Mouse (Mus musculus) left cerebral cortex, postnatal 4 days (tissue): ENCODE measurements around the gene Cd48. TPM values are rescaled to one million over a fixed set of nuclear protein-coding genes. Genes with fewer than 3 reads are reported as not detected.
"Not testable (repeated sequence)": the region's sequence is repeated elsewhere in the genome, so short reads cannot be mapped to it uniquely, and the experiment has no call there.

Source experiments
- DNase-seq: peaks from one replicate; pipeline ENCODE4 v3.0.0-alpha.2; 2022
- intact Hi-C: fragments of 180-260 bp; cut with DNase I; formaldehyde crosslinking; loops from one replicate; pipeline ENCODE4 v1.15.1; 2025
- total RNA-seq, 2 experiments: library from RNA; stranded (reverse); gene quantifications; 2 replicates each; pipeline ENCODE4 v1.2.3; 2021

The Cd48 gene
- under 1 TPM in 1 of 2 experiments, not detected in 1; 0.32 TPM for total RNA-seq

DNA sequence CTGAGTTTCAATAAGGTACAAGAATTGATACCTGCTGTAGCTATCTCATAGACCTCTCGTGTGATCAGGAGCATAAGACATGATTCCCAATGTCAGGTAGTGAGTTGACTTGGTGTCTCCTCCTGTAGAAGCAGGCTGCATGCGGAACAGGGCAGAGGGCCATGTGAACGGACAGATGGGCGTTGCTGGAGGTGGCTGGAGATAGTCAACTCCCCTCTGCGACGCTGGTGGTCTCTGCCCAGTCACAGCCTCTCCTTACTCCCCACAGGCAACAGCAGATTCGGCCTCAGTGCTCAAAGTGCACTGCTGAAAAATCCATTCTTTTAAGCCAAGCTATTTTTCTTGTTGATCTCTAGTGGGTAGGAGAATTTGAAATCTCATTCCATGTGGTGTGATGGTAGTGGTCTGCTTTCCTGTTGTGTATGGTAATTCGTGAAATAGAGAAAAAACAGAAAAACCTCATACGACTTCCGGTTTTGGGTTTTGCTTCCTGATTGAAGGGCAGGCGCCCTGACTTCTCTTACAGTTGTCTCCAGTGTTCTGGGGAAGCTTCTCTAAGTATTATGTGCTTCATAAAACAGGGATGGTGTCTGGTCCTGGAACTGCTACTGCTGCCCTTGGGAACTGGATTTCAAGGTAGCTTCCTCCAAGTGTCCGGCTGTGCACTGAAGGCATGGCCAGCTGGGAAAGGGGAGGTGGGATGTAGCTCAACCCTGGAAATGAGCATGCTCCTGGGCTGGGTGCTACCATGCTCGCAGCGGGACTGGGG, at the start of gene Cd48:
TSS of gene Cd48 (plus strand) at position 479 of the 769 bp plus-strand sequence.
- DNase-seq, result no peak
- intact Hi-C loops, result no loop called here

DNA sequence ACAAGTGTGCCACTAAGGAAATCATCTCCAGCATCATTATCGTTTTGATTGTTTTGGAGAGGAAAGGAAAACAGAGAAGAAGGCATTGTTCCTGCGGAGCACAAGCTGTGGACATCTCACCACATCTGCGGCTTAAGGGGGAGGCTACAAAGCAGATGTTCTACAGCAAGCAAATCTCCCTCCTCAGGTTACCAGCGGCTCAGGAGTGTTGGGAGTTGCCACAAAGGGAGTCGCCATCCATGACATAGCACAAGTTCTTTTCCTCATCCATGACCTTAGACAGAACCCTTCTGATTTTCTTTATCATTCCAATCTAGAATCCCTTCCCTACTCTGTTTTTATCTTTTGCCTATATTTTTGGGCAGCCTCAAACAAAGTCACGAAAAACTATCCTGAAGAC, 46.1 kb upstream of the Cd48 start:
- DNase-seq, result no peak
- intact Hi-C loops, result no loop called here

DNA sequence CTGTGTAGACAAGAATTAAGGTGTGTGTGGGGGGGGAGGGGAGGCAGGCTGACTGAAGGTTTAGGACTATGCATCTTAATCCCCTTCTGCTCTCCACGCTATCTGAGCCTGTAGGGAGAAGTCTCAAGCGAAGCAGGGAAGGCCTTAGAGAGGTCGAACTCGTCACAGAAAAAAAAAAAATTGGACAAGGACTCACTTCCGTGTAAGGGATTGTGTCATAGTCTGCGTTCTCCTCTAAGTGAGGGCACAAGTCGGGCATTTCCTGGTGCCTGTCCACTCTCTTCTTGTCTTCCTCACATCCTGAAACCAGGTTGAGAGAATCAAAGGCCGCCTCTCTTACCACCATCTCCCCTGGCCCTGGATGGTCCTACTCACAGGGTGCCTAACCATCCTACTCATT, 44.7 kb upstream of the Cd48 start:
- DNase-seq, result no peak
- intact Hi-C loops, result no loop called here

DNA sequence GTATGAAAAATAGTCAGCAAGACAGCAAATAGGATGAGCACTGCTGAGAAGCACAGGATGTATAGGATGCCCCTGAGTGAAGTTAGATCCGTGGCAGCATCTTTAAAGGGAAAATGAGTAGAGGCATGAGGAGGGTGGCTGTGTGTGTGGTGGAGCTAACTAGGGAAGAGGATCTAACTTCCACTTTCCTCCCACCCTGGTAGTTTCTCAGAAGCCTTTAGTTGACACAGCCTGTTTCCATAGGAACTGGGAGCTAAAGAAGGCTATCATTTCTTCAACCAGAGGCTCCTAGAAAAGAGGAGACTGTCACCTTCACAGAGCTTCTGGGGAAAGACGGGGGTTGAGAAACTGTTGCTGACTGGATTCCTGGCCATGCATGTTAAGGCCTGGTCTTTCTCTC, 43.1 kb upstream of the Cd48 start:
- intact Hi-C loops, result no loop called here
- no peak for DNase-seq

DNA sequence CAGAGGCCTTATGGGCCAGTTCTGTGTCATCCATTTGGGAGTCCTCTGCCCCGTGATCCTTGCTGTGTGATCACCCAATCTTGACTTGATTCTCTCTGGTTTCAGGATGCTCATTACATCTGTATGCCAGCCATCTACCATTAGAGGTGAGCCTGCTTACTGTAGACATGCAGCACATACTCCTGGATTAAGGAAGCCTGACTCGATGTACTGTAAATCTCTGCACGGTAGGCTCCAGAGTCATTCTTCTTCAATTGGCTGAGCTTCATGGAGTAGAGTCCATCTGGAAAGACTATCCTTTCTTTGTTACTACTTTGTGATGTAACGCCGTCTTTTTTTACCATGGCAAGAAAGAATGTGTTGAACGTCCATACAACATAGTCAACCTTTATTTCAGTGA, 41.0 kb upstream of the Cd48 start:
- intact Hi-C loops, result no loop called here

DNA sequence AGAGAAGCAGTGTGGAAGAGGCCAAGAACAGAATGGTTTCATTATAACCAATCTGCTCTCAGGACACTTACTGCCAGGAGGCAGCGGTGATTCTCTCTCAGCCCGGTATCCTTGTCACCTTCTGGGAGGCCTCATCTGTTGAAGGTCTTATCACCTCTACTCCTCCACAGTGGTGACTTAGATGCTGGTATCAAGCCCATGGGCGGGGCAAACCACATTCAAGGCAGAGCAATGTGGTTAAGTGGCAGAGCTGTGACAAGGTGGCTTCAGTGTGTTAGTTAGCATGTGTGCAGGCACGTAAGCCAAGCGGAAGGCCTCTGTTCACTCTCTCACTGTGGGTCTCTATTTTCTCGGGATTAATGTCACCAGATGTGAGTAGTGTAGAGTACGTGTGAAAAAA, 38.2 kb upstream of the Cd48 start:
- intact Hi-C loops, result no loop called here
- no peak for DNase-seq

More for the DNA sequence above, 41.0 kb upstream of the Cd48 start:
- no peak for DNase-seq

DNA sequence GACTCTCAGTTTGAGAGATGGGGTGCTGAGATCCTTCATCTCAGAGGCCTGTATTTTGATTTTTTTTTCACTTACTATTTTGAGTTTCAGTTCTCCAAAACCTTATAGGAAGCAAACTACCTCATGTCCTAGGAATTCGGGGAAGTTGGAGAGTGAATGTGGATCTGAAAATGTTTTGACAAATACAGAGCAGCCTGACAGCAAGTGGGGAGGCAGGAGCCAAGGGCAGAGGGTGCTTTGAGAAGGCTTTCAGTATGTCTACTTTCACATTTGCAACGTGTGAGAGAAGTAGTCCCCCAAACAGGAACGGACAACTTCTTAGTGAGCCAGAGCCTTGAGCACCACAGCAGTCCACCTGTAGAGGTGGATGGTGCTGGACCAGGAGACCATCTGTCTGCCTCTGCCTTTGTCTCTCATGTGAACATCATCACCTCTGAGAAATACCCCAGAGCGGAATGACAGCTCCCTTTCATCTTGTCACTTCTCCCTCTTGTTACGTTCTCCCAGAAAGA, 35.3 kb upstream of the Cd48 start:
- intact Hi-C loops, result no loop called here

DNA sequence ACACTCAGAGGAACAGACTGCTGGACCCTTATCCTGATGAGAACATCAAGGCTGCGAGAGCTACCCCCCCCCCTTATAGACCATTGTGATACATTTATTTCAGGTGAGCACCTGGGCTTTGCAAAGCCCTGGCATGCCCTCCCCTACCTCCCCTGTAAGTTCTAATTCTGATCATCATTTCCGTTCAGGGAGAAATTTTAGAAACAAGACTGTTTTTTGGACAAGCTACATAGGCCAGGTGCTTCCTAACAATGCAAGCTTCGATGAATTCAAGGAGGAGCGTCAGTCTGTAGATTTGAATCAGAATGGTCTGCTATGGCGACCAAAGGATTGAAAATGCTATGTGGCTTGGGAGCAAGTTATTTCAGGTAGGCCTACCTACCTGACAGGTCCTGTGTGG, 34.1 kb upstream of the Cd48 start:
- intact Hi-C loops, result no loop called here
- no peak for DNase-seq

More for the DNA sequence above, 35.3 kb upstream of the Cd48 start:
- DNase-seq, result no peak

DNA sequence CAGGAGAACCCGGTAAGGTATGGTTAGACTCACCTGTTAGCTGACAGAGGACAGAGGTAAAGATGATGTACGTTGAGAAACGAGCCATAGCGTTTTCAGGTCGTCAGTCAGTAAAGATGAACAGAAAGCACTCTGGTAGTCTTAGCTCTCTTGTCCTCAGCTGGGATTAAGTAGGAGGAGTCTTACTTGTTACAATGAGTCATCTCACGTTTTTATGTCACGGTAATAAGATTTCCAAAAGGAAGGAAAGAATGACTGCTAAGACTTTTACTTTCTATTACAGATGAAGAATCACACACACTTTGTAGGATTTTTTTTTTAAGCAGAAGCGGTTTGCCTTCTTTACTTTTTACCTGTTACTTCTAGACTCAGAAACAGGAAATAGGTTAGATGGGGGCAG, 33.0 kb upstream of the Cd48 start:
- intact Hi-C loops, result no loop called here
- no peak for DNase-seq

DNA sequence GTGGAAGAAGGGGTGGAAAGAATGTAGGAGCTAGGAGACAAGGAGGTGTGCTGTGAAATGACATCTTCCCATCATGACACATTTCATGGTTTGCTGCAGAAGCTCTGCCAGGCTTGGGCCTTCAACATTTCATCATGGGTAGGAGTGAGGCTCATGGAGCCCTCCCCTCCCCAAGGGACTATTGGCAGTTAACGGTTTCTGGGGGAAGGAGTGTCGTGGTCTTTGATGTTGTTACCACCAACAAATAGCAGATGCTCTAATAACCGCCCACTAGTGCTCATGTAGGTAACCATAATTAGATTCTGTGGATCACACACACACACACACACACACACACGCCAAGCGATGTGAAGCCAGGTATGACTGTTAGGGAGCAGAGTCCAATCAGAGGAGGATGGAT, 29.1 kb upstream of the Cd48 start, which contains the start of gene Slamf7:
TSS of gene Slamf7 (minus strand) at position 302 of the 400 bp plus-strand sequence.
- intact Hi-C loops, result no loop called here

DNA sequence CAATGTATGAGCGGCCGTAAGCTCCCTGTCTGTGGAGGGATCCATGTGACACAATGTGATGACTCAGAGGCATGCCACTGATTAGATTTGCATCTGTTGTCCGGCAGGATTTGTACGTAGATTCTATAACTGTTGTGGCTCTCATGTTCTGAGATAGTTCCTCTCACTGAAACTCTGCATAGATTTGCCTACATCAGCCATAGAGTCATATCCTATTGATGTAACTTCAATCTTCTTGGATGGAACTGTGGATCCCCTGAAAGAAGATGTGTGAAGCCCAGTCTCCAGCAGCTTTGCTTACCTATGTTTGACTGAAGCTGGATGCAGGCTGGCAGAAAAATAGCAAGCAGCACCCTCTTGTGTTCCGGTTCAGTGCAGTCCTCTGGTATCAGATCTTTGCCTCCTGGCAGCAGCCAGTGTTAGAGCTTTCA, 23.2 kb upstream of the Cd48 start:
- DNase-seq, result no peak
- intact Hi-C loops, result loop anchor here (5.0 kb wide), 1 partner anchor 156 kb away; the partner anchor contains the start of gene Alyref2

More for the DNA sequence above, 29.1 kb upstream of the Cd48 start, which contains the start of gene Slamf7:
- no peak for DNase-seq

DNA sequence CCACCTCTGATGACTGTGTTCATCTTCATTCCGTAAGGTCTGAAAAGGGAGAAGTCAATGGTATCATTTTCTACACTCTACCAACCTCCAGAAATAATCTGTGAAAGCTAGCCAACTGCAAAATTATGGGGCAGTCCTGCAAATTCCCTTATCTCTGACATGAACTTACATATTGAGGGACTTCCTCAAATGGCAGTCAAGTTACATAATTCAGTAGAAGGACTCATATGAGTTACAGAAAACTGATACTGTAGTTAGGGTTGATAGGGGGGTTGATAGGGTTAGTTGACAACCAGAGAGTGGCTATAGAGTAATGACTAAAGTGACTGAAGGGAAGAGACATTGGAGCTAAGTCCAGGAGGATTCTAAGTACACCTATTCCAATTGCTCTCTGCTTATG, 21.4 kb upstream of the Cd48 start:
- no peak for DNase-seq
- intact Hi-C loops, result no loop called here

DNA sequence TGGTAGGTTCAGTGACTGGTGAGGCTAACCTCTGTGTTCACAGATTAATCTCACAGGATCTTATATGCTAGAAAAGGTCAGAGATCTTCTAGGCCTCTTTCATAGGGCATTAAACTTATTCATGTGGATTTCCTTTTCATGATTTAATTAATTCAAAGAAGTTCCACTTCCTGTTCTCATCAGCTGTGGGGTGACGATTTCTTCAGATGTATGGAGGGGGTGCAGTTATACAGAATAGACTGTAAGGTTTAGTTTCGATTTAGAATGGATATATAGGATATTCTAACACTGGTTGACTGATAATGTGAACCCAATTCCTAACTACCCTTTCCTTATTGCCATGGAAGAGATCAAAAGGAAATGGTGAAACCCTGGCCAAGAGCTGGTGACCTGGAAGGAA, 20.3 kb upstream of the Cd48 start:
- no peak for DNase-seq

DNA sequence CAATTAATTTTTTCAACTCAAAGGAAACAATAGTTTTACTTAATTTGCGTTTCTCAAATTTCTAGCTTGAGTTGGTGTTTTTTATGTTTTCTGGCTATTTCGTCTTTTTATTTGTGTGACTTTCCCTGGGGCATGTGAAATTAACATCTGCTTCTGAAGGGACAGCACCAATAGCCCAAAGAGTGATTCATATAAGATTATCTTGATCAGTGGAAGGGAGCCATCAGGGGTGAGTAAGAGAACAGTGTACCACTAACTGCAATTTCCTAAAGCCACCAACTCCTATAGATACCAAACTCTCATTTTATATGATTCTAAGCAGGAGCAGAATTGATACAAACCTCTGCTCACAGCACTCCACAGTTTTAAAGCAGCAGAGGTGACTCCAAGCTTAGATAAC, 18.1 kb upstream of the Cd48 start:
- no peak for DNase-seq
- intact Hi-C loops, result no loop called here

More for the DNA sequence above, 20.3 kb upstream of the Cd48 start:
- intact Hi-C loops, result no loop called here

DNA sequence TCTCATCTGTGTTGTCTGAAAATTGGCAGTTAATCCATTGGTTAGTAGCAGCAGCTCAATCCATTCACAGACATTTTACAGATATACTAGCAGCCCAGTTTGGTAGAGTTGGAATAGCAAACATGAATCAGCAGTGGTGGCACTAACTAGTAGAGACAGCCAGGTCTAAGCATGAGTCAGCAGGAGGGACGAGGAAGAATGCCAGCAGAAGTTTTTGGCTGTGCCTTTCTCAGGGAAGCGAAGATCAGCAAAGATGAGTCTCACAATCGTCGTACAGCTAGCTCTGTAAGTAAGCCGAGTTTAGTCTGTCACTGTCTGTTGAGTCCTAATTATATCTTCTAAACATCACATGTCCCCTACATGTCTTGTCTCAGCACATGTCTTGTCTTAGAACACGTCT, 15.5 kb upstream of the Cd48 start:
- DNase-seq, result no peak
- intact Hi-C loops, result no loop called here

DNA sequence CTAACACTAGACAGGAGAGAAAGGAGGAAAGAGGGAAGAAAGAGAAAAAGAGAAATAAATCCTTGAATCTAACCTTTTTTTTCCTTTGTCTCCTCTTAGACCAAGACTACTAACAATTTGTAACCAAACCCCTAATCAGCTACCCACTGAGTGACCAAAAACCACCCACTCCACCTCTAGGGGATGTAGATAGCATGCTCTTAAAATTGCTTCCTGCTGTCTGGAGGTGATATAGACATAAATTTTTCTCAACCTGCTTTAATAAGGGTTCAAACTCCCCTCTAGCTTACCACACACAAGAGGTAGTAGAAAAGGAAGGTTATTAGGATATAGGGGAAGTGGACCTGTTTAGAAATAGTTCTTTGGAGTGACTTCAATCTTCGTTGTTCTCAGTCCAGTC, 14.6 kb upstream of the Cd48 start:
- intact Hi-C loops, result no loop called here
- DNase-seq, result no peak

DNA sequence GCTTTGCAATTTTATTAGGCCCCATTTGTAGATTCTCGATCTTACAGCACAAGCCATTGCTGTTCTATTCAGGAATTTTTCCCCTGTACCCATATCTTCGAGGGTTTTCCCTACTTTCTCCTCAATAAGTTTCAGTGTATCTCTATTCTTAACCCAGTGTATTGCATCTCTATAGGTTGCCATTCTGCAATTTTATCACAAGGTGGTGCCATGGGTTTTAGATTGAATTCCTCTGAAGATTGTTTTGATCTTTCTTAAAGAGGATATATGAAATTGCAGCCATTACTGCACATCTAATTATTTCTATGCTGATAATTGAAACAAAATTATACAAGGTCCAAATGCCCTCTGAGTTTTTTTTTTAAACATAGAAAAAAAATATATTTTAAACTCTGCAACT, 9.4 kb upstream of the Cd48 start:
- intact Hi-C loops, DNase-seq: not testable (repeated sequence)

DNA sequence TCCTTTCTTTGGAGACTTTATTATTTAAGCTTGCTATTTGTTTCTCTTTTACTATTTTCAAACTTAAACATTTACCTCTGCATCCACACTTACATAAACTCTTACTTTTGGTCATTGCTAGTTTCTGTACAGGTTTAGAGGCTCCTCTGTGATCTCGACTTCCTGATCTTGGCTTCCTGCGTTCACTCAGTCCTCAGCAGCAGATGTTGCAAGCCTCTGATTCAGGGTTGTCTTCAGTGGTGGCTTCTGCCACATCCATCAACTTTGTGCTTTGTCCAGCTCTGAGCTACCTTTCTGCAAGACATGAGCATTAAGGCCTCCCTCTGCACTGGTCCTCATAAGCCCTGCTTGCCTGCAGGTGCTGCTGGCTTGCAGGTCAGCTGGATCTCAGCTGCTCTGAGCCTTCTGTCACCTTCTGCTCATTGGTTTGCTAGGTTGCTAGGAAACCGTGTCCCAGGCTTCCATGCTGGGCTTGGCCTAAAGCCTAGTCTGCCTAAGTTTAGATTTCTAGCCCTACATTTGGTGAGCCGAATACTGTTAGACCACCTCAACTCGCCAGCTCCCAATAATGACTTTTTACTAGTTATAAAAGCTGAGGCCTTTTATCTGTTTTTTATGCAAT, 8.8 kb upstream of the Cd48 start:
- DNase-seq, result peak; percentile 70
- intact Hi-C loops, result no loop called here

DNA sequence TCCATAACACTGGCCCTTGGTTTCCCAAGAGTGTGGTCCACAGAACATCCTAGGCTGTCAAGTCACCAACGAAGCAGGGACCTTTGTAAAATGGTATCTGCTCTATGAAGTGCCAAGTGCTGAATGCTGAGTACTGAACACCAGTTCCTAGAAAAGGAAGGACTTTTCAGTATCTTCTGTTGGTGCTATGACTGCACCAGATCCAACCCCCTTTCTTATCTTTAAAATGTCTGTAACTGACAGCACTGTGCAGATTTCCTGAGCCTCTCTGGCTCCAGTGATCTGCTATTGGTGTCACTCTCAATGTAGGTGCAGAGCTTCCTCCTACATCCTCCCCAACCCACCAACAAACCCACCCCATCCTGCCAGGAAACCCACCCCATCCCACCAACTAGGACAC, 7.3 kb upstream of the Cd48 start:
- intact Hi-C loops, result no loop called here
- DNase-seq, result no peak

DNA sequence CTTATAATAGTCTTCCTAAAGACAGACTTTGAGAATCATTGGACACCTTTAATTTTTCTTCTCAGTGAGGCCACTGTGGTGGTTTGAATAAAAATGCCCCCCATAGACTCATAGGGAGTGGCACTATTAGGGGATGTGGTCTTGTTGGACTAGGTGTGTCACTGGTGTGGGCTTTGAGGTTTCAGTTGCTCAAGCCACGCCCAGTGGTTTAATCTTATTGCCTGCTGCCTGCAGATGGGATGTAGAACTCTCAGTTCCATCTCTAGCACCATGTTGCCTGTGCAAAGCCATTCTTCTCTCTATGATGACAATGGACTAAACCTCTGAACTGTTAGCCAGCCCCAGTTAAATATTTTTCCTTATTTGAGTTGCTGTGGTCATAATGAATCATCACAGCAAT, 4.1 kb upstream of the Cd48 start:
- DNase-seq, result no peak
- intact Hi-C loops, result no loop called here

DNA sequence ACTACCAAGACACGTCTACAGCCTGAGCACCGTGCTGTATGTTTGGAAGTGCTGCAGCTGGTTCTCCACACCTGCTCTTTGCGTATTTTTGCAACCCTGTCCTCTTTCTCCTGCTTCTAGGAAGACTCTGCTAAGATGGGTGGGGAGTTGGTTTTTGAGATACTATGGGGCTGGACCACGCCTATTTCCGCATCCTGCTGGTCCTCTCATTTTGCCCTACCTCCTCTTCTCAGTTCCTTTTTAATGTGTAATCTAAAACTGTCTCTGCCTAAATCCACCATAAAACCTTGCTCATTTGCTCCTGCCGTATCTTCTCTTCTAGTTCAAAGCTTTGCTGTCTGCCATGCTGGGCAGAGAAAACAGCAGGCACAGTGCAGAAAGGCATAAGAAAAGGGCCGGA, 800 bp upstream of the Cd48 start:
- no peak for DNase-seq
- intact Hi-C loops, result no loop called here

DNA sequence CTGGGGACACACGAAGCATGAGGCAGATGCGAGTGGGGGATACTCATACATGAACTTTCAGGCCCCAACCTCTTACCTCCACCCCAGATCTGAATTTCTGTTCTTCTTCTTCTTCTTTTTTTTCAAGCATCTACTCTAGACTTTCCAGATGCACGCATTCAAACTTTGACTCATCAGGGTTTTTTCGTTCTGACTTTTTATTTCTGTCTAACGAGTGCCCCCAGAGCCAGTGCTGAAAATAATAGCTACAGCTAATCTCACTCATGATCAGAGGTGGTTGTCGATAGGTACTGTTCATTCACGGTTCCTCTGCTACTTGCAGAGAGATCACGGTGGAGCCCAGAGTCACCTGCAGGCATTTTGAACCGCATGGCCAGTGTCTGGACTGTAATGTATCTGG, 3.1 kb downstream of the Cd48 start:
- intact Hi-C loops, result no loop called here
- no peak for DNase-seq
